Mouse (Mus musculus) midbrain, embryonic 16.5 days (tissue): ENCODE results near the gene Olfr281. TPM values are rescaled to one million over a fixed set of nuclear protein-coding genes. Genes with fewer than 3 reads are reported as not detected.
"Not testable (repeated sequence)": the region's sequence is repeated elsewhere in the genome, so short reads cannot be mapped to it uniquely, and the experiment has no call there.

ENCODE experiments used
- ATAC-seq: fragments of 200-750 bp; cut with Nextera tagmentation; 2 replicates; pipeline ENCODE4 v1.8.0; 2017; ENCODE audit warnings: moderate TSS enrichment
- H3K27ac ChIP-seq: fragments of 300-500 bp; sonication (generic); 2 replicates; pipeline ENCODE4 v1.5.1; 2014; ENCODE audit warnings: mild to moderate bottlenecking, low read length, mixed read lengths
- H3K27me3 ChIP-seq: fragments of 300-500 bp; sonication (generic); 2 replicates; pipeline ENCODE4 v1.6.1; 2014; ENCODE audit warnings: low read depth, low read length, mixed read lengths; ENCODE audit not compliant: control insufficient read depth, insufficient read depth
- H3K36me3 ChIP-seq: fragments of 300-500 bp; sonication (generic); 2 replicates; pipeline ENCODE4 v1.6.1; 2014; ENCODE audit warnings: mild to moderate bottlenecking, low read length, moderate library complexity, mixed read lengths; ENCODE audit not compliant: control insufficient read depth, insufficient read depth
- H3K4me1 ChIP-seq: fragments of 300-500 bp; sonication (generic); 2 replicates; pipeline ENCODE4 v1.6.1; 2014; ENCODE audit warnings: mild to moderate bottlenecking, low read length, mixed read lengths; ENCODE audit not compliant: control insufficient read depth, insufficient read depth
- H3K4me2 ChIP-seq: fragments of 300-500 bp; sonication (generic); 2 replicates; pipeline ENCODE4 v1.6.1; 2014; ENCODE audit warnings: mild to moderate bottlenecking, low read length, mixed read lengths
- H3K4me3 ChIP-seq: fragments of 300-500 bp; sonication (generic); 2 replicates; pipeline ENCODE4 v1.5.1; 2014; ENCODE audit warnings: low read depth, mild to moderate bottlenecking, low read length, moderate library complexity, mixed read lengths
- H3K9ac ChIP-seq: fragments of 300-500 bp; sonication (generic); 2 replicates; pipeline ENCODE4 v1.6.1; 2014; ENCODE audit warnings: low read depth, low read length, mixed read lengths
- H3K9me3 ChIP-seq: fragments of 300-500 bp; sonication (generic); replicated peaks from 2 replicates; pipeline ENCODE4 v1.6.1; 2014; ENCODE audit warnings: mild to moderate bottlenecking, low read length, mixed read lengths; ENCODE audit not compliant: control insufficient read depth, poor library complexity, severe bottlenecking
- WGBS: fragments of 180-500 bp; shearing (Covaris S2); extraction: QIAGEN DNeasy Blood & Tissue Kit; methylation state at CpG from one replicate; pipeline ENCODE4 v1.1.7; 2014; 5-methylcytosine and 5-hydroxymethylcytosine counted together
- polyA plus RNA-seq: library from polyadenylated mRNA; unstranded; fragments of >200 nt; fragmentation: Nextera tagmentation; extraction: Ambion mirVana; gene quantifications from 2 replicates; pipeline ENCODE4 v1.2.1, GENCODE M21; 2015

The Olfr281 gene
- polyA plus RNA-seq = not detected in 2 replicates

DNA sequence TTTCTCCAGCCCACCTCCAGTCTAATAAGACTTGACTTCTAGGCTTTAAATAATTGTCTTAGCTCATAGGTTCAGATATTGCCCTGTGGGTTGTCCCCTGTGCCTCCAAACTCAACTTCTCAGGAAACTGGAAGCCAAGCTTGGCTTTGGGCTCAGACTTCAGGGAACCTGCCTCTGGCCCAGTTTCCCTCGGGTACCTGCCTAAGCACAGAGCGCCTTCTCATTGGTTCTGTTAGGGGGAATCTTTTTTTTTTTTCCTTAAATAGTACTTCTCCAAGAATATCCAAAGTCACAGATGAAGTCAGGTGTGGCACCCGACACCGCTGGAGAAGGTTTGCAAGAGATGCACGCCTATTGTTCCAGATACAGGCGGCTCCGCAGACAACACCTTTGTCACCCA, at the start of gene Olfr281:
Gene Olfr281, plus strand, starts transcription at position 301 of the 400 bp plus-strand sequence.
- no peaks in the 10 kb centered on the region for H3K27me3 ChIP-seq
- H3K9ac ChIP-seq = no peak within 1 kb of the TSS
- WGBS = 91% methylated on average over 7 of the region's 7 CpGs
- no peaks in the 10 kb centered on the region for H3K9me3 ChIP-seq
- no peak within 1 kb of the TSS for H3K4me2 ChIP-seq
- H3K27ac ChIP-seq = no peak within 1 kb of the TSS
- no peaks in the 10 kb centered on the region for H3K4me1 ChIP-seq
- no peak within 1 kb of the TSS for H3K4me3 ChIP-seq
- no peak for ATAC-seq
- H3K36me3 ChIP-seq = no peaks in the 10 kb centered on the region

DNA sequence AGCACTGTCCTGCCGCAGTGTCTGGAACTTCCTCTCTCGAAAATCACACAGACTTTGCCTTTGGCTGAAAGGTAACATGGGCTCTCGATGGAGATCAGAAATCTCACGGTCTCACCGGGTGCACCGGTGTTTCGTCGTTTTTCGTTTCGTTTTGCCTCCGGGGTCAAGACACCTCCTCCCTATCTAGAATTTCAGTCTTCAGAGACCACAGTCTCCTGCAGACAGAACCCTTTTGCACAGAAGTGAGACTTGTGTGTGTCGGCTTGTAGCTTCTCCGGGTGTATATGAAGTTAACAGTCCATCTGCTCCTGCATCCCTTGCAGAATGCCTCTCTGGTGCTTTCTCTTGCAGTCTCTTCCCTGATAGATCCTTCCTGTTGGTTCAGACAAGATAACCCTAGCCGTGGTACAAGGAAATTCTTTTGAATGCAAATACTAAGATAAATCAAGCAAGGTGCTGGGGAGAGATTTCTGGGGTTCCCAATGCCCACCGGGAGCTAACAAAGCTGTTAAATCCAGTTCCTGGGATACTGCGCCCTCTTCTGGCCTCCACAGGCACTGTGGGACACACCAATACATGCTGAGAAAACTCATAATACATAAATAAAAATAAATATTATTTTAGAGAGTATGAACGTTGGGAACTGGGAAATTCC, 43.9 kb upstream of the Olfr281 start:
- 76% methylated on average over 17 of the region's 17 CpGs for WGBS
- ATAC-seq = no peak
- H3K9ac ChIP-seq = no peak overlapping the region
- no peak overlapping the region for H3K4me3 ChIP-seq
- no peak overlapping the region for H3K4me2 ChIP-seq
- H3K9me3 ChIP-seq = no peaks in the 10 kb centered on the region
- no peaks in the 10 kb centered on the region for H3K36me3 ChIP-seq
- H3K4me1 ChIP-seq = no peaks in the 10 kb centered on the region
- H3K27me3 ChIP-seq = no peaks in the 10 kb centered on the region
- H3K27ac ChIP-seq = no peak overlapping the region

DNA sequence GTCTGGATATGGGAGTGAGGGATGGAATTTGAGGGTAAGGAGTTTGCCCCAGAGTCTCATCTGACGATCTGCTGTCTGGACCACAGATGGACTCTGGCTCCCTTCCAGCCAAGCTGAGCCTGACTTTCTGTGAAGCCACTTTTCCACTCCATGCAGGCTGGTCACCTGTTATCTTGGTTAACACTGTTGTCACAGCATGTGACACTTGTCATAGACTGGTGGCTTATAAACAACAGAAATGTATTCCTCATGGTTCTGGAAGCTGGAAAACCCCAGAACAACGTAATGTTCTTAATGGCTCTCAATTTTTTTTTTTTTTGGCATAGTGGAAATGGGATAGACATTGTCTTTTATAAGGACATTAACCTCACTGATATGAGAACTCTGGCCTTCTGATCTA, 42.8 kb upstream of the Olfr281 start:
- H3K4me2 ChIP-seq = no peak overlapping the region
- H3K9me3 ChIP-seq = no peaks in the 10 kb centered on the region
- no peak overlapping the region for H3K27ac ChIP-seq
- 89% methylated on average over 2 of the region's 2 CpGs for WGBS
- no peaks in the 10 kb centered on the region for H3K36me3 ChIP-seq
- no peaks in the 10 kb centered on the region for H3K27me3 ChIP-seq
- H3K9ac ChIP-seq = no peak overlapping the region
- no peak for ATAC-seq
- no peaks in the 10 kb centered on the region for H3K4me1 ChIP-seq
- H3K4me3 ChIP-seq = no peak overlapping the region

DNA sequence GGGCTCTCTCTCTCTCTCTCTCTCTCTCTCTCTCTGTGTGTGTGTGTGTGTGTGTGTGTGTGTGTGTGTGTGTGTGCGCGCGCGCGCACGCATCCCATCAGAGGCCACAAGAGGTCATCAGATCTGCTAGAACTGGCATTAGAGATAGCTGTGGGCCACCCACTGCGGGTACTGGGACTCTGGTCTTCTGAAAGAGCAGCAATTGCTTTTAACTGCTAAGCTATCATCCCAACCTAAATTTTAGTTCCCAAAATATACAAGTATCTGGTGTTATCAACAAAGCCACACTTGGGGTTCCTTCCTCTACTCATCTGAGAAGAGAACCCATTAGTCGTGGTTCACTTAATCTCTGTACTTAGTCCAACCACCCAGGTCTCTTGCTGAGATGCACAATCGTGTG, 42.1 kb upstream of the Olfr281 start:
- Histone ChIP-seq H3K27ac (no peak overlapping the region), H3K9me3 (no peaks in the 10 kb centered on the region), H3K9ac (no peak overlapping the region), H3K36me3 (no peaks in the 10 kb centered on the region), H3K27me3 (no peaks in the 10 kb centered on the region), H3K4me2 (no peak overlapping the region), H3K4me1 (no peaks in the 10 kb centered on the region), H3K4me3 (no peak overlapping the region)
- no peak for ATAC-seq
- 88% methylated on average over 9 of the region's 9 CpGs for WGBS

DNA sequence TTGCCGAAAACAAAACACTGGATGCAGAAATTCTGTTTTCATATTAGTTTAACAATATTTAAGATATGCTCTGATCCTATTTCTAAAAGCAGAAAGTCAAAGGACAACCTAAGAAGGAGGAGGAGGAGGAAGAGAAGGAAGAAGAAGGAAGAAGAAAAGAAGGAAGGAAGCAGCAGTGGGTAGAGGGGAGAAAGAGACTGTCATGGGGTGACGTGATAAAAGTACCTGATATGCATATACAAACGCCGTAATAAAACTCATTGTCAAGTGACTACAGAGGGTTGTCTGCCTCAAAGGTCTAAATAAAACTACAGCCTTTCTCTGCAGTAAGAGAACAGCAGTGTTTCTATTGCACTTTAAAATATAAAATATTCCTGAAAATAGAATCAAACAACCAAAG, 36.4 kb upstream of the Olfr281 start:
- Histone ChIP-seq H3K9me3 (no peaks in the 10 kb centered on the region), H3K4me2 (no peak overlapping the region), H3K4me3 (no peak overlapping the region), H3K27me3 (no peaks in the 10 kb centered on the region), H3K27ac (no peak overlapping the region), H3K4me1 (no peaks in the 10 kb centered on the region), H3K36me3 (no peaks in the 10 kb centered on the region), H3K9ac (no peak overlapping the region)
- WGBS = 80% methylated on average over 4 of the region's 4 CpGs
- ATAC-seq = no peak

GRCm38 (mm10) chr15:98416802-98417201, 35.6 kb upstream of the Olfr281 start:
- ATAC-seq, H3K4me2 ChIP-seq, H3K27me3 ChIP-seq, H3K27ac ChIP-seq, H3K4me1 ChIP-seq, H3K9me3 ChIP-seq, H3K36me3 ChIP-seq, H3K9ac ChIP-seq, H3K4me3 ChIP-seq: not testable (repeated sequence)

DNA sequence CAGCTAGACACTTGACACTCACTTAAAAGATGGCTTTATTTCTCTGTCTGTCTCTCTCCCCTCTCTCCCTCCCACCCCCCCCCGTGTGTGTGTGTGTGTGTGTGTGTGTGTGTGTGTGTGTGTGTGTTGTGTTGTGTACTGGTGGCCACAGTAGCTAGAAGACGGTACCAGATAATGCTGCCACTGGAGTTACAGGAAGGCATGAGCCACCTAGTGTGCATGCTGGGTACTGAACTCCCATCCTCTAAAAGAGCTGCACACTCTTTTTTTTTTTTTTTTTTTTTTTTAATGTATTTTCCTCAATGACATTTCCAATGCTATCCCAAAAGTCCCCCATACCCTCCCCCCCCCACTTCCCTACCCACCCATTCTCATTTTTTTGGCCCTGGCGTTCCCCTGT, 35.1 kb upstream of the Olfr281 start:
- H3K4me3 ChIP-seq, H3K36me3 ChIP-seq, H3K9me3 ChIP-seq, H3K27me3 ChIP-seq, ATAC-seq, H3K4me2 ChIP-seq, H3K27ac ChIP-seq, H3K9ac ChIP-seq, H3K4me1 ChIP-seq: not testable (repeated sequence)
- 17% methylated on average over 2 of the region's 3 CpGs for WGBS

DNA sequence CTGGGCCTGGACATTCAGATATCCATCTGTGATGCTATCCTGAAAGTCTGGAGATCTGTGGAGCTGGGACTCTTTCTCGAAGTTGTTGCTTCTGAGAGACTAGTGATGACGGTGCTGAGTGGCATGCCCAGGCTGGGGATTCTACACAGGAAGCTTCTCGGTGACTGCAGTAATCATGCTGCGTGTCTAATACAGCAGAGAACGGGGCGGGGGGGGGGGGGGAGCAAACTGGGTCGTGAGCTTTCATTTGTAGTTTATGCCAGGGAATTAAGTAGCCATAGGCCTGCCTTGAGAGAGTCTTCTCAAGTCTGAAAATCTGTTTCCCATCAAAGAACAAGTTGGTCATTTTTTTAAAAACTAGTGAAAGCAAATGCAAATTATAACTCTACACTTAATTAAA, 34.3 kb upstream of the Olfr281 start:
- no peak for ATAC-seq
- Histone ChIP-seq H3K4me3 (no peak overlapping the region), H3K36me3 (no peaks in the 10 kb centered on the region), H3K4me2 (no peak overlapping the region), H3K9me3 (no peaks in the 10 kb centered on the region), H3K4me1 (no peaks in the 10 kb centered on the region), H3K27me3 (no peaks in the 10 kb centered on the region), H3K9ac (no peak overlapping the region), H3K27ac (no peak overlapping the region)
- 67% methylated on average over 7 of the region's 7 CpGs for WGBS

DNA sequence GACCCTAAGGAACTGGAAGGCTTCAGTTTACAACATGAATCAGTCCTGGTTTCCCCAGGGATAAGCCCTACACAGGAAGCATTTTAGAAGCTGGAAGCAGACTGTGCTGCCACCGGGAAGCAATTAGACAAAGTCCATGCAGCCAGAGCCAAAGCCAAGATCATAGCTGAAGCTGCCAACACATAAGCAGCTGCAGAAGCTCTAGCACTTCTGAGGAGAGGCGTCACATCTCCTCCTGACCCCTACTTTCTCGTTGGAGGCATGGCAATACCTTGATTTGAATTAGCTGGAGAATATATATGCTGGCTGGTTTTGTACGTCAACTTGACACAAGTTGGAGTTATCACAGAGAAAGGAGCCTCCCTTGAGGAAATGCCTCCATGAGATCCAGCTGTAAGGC, 31.5 kb upstream of the Olfr281 start:
- H3K4me2 ChIP-seq = no peak overlapping the region
- H3K27ac ChIP-seq = no peak overlapping the region
- no peak overlapping the region for H3K9ac ChIP-seq
- H3K27me3 ChIP-seq = no peaks in the 10 kb centered on the region
- H3K36me3 ChIP-seq = no peaks in the 10 kb centered on the region
- 73% methylated on average over 4 of the region's 4 CpGs for WGBS
- H3K9me3 ChIP-seq = no peaks in the 10 kb centered on the region
- ATAC-seq = no peak
- H3K4me1 ChIP-seq = no peaks in the 10 kb centered on the region
- no peak overlapping the region for H3K4me3 ChIP-seq
